Mouse (Mus musculus): ENCODE measurements at regions not wholly inside any gene's neighbourhood (a gene's known extent, or its start where the extent isn't known, plus 50 kb on each side); places are given as distances from the start of the nearest gene placed in this dataset.

DNA sequence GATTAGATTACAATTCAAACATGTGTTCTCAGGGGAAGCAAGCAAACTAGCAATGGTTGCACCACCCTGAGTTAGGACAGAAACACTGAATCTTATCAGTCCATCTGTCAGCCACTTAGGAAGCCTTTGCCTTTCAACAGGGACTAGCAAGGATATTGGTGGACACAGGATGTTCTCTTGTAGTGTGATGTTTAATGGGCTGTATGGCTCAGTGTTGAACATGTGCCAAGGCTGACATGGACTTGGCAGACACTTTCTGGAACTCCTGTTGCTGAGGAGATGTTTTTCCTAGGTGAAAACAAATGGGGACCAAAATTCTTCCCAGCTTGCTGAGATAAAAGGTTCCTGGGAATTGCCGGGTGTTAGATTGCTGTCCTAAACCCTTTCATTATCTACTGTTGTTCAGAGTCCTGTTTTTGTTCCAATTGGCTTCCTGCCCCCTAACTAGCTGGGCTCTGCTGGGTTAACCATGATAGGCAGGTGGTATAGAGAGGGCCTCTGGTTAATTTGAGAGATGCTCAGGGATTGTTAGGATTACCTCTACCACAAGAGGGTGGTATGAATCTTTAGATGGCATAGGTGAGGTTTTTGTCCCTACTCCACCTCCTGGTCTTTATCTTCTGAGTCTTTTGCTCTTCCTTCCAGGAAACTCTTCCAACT, 177.1 kb upstream of the Atxn7l3b start:
- TF ChIP-seq CTCF (conservative IDR thresholded peaks at IDR 0.05 in 1 of 2, IDR thresholded peaks at IDR 0.05 in 1 of 2; ENCODE audit: low read depth in 2 of 2, low read length in 2 of 2) (peak; percentile 17 to 46; a peak in 2 of 4 replicates), RCOR1 (conservative IDR thresholded peaks at IDR 0.05; ENCODE audit: low read depth, low read length) (no peak), SIN3A (IDR thresholded peaks at IDR 0.05; ENCODE audit: low read length) (no peak), EP300 (IDR thresholded peaks at IDR 0.05; ENCODE audit: low read length) (no peak), JUND (conservative IDR thresholded peaks at IDR 0.05; ENCODE audit: low read depth, low read length) (no peak), POLR2AphosphoS2 (IDR thresholded peaks at IDR 0.05; ENCODE audit: low read depth, low read length) (no peak)

Measured in CH12.LX (cell line).